Mouse (Mus musculus) liver, embryonic 14.5 days (tissue): ENCODE results near the gene Olfr1160. TPM values are rescaled to one million over a fixed set of nuclear protein-coding genes. Genes with fewer than 3 reads are reported as not detected.
"Not testable (repeated sequence)": the region's sequence is repeated elsewhere in the genome, so short reads cannot be mapped to it uniquely, and the experiment has no call there.

ENCODE experiments used
- ATAC-seq: fragments of 200-750 bp; cut with Nextera tagmentation; 2 replicates; pipeline ENCODE4 v1.8.0; 2017; ENCODE audit warnings: moderate number of reproducible peaks, mild to moderate bottlenecking, moderate library complexity; ENCODE audit not compliant: insufficient read depth
- DNase-seq, 3 experiments: peaks; one replicate each; pipeline ENCODE4 v3.0.0-alpha.2; 2012 to 2013; ENCODE audit warnings: low read depth in 3 of 3, low spot score in 3 of 3
- H3K27ac ChIP-seq: fragments of 300-500 bp; sonication (generic); 2 replicates; pipeline ENCODE4 v1.5.1; 2014; ENCODE audit warnings: moderate library complexity, mild to moderate bottlenecking, control low read depth, inconsistent platforms
- H3K27me3 ChIP-seq: fragments of 300-500 bp; sonication (generic); 2 replicates; pipeline ENCODE4 v1.6.1; 2014; ENCODE audit warnings: mild to moderate bottlenecking, low read length, moderate library complexity; ENCODE audit not compliant: control insufficient read depth, insufficient read depth
- H3K36me3 ChIP-seq: fragments of 300-500 bp; sonication (generic); replicated peaks from 2 replicates; pipeline ENCODE4 v1.6.1; 2014; ENCODE audit warnings: low read depth; ENCODE audit not compliant: control insufficient read depth, insufficient read depth
- H3K4me1 ChIP-seq, 2 experiments: fragments of 200-500 bp in 1 of 2; fragments of 300-500 bp in 1 of 2; sonication (generic) in 1 of 2; replicated peaks; 2 replicates each; pipeline ENCODE4 v1.6.1; 2012 to 2014; ENCODE audit warnings: antibody characterized with exemption in 1 of 2, inconsistent platforms in 1 of 2, low read length in 1 of 2; ENCODE audit not compliant: control insufficient read depth in 2 of 2, insufficient read depth in 2 of 2
- H3K4me2 ChIP-seq: fragments of 300-500 bp; sonication (generic); 2 replicates; pipeline ENCODE4 v1.6.1; 2014; ENCODE audit warnings: low read depth, mild to moderate bottlenecking, control low read depth, moderate library complexity
- H3K4me3 ChIP-seq, 2 experiments: fragments of 200-500 bp in 1 of 2; fragments of 300-500 bp in 1 of 2; sonication (generic) in 1 of 2; 2 replicates each; pipeline ENCODE4 v1.5.1; 2012 to 2014; ENCODE audit warnings: low read depth in 2 of 2, low read length in 2 of 2, mild to moderate bottlenecking in 2 of 2, control low read depth in 1 of 2, inconsistent platforms in 1 of 2, moderate library complexity in 1 of 2; ENCODE audit not compliant: insufficient read depth in 1 of 2
- H3K9ac ChIP-seq: fragments of 300-500 bp; sonication (generic); replicated peaks from 2 replicates; pipeline ENCODE4 v1.6.1; 2014; ENCODE audit warnings: mild to moderate bottlenecking, control low read depth, moderate library complexity
- H3K9me3 ChIP-seq: fragments of 300-500 bp; sonication (generic); 2 replicates; pipeline ENCODE4 v1.6.1; 2016; ENCODE audit warnings: low read length, mixed read lengths; ENCODE audit not compliant: control insufficient read depth
- CTCF ChIP-seq: IDR thresholded peaks from 2 replicates; pipeline ENCODE4 v1.5.1; 2016; ENCODE audit warnings: antibody characterized with exemption, low read depth, control low read depth
- EP300 ChIP-seq: IDR thresholded peaks from 2 replicates; pipeline ENCODE4 v1.6.1; 2016; ENCODE audit warnings: antibody characterized with exemption, low read depth
- WGBS: fragments of 180-500 bp; shearing (Covaris S2); extraction: QIAGEN DNeasy Blood & Tissue Kit; methylation state at CpG from one replicate; pipeline ENCODE4 v1.1.7; 2014; ENCODE audit not compliant: insufficient replicate concordance; 5-methylcytosine and 5-hydroxymethylcytosine counted together
- polyA plus RNA-seq, 2 experiments: library from polyadenylated mRNA; depleted of rRNA in 1 of 2; stranded (reverse) in 1 of 2; unstranded in 1 of 2; fragments of >200 nt; fragmentation: Nextera tagmentation in 1 of 2; extraction: Ambion mirVana in 1 of 2; gene quantifications; 2 replicates each; pipeline versions ENCODE4 v1.2.1 to v1.2.3; 2012 to 2014

The Olfr1160 gene
- polyA plus RNA-seq (2012; rRNA removed) (not detected in 2 replicates), polyA plus RNA-seq (2014; fragmentation: Nextera tagmentation; extraction: Ambion mirVana) (not detected in 2 replicates)

- no peak for TF ChIP-seq EP300
- TF ChIP-seq CTCF: no peak
- Histone ChIP-seq H3K4me2 (no peak within 1 kb of the TSS), H3K4me3 (no peak within 1 kb of the TSS), H3K4me1 (no peaks in the 10 kb centered on the region), H3K9me3 (no peaks in the 10 kb centered on the region), H3K36me3 (no peaks in the 10 kb centered on the region), H3K27ac (no peak within 1 kb of the TSS), H3K27me3 (no peaks in the 10 kb centered on the region), H3K9ac (no peak within 1 kb of the TSS)
- no peak for DNase-seq
- no peak for ATAC-seq
Observed at GRCm38 (mm10) chr2:88007515-88008318, at the start of gene Olfr1160. Gene Olfr1160 (minus strand): TSS chr2:88008268.

- no peaks in the 10 kb centered on the region for H3K36me3 ChIP-seq
- TF ChIP-seq EP300: no peak
- TF ChIP-seq CTCF: no peak
- ATAC-seq (no peak), DNase-seq (no peak)
- H3K4me3 ChIP-seq: no peak within 1 kb of the TSS
- no peak within 1 kb of the TSS for H3K27ac ChIP-seq
- H3K4me2 ChIP-seq: no peak within 1 kb of the TSS
- no peaks in the 10 kb centered on the region for H3K9me3 ChIP-seq
- 37% methylated on average over 1 of the region's 1 CpGs for WGBS
- H3K27me3 ChIP-seq: no peaks in the 10 kb centered on the region
- no peaks in the 10 kb centered on the region for H3K4me1 ChIP-seq
- H3K9ac ChIP-seq: no peak within 1 kb of the TSS
Observed at GRCm38 (mm10) chr2:88051029-88051428, 43.0 kb upstream of the Olfr1160 start, which contains the start of gene Olfr1162. Gene Olfr1162 (minus strand): TSS chr2:88051129.

GRCm38 (mm10) chr2:88037599-88037998 lies 29.5 kb upstream of the Olfr1160 start, which contains the start of gene Olfr73:
Gene Olfr73 (minus strand): TSS chr2:88037699.
- Histone ChIP-seq H3K9me3 (no peaks in the 10 kb centered on the region), H3K4me1 (no peaks in the 10 kb centered on the region), H3K9ac (no peak within 1 kb of the TSS), H3K27ac (no peak within 1 kb of the TSS), H3K4me3 (no peak within 1 kb of the TSS), H3K4me2 (no peak within 1 kb of the TSS), H3K27me3 (no peaks in the 10 kb centered on the region), H3K36me3 (no peaks in the 10 kb centered on the region)
- TF ChIP-seq CTCF: no peak
- no peak for TF ChIP-seq EP300
- no peak for ATAC-seq
- no peak for DNase-seq

- not testable (repeated sequence) for H3K27ac ChIP-seq, H3K9ac ChIP-seq, DNase-seq, H3K4me3 ChIP-seq, H3K27me3 ChIP-seq, H3K4me2 ChIP-seq, H3K36me3 ChIP-seq, H3K4me1 ChIP-seq, H3K9me3 ChIP-seq, ATAC-seq
- 52% methylated on average over 1 of the region's 1 CpGs for WGBS
Observed at GRCm38 (mm10) chr2:88022474-88022873, 14.4 kb upstream of the Olfr1160 start, which contains the start of gene Olfr1161. Gene Olfr1161 (plus strand): TSS chr2:88022774.

- no peak for TF ChIP-seq EP300
- TF ChIP-seq CTCF: no peak
- H3K27ac ChIP-seq: no peak within 1 kb of the TSS
- H3K9me3 ChIP-seq: no peaks in the 10 kb centered on the region
- H3K36me3 ChIP-seq: no peaks in the 10 kb centered on the region
- H3K9ac ChIP-seq: no peak within 1 kb of the TSS
- DNase-seq: no peak
- H3K4me2 ChIP-seq: no peak within 1 kb of the TSS
- ATAC-seq: no peak
- no peak within 1 kb of the TSS for H3K4me3 ChIP-seq
- no peaks in the 10 kb centered on the region for H3K27me3 ChIP-seq
- no peaks in the 10 kb centered on the region for H3K4me1 ChIP-seq
Observed at GRCm38 (mm10) chr2:87989813-87990212, 18.3 kb downstream of the Olfr1160 start, which contains the start of gene Olfr1158. Gene Olfr1158 (plus strand): TSS chr2:87990113.
